Mouse (Mus musculus) thymus, postnatal 14 days (tissue): ENCODE measurements around the gene Arhgap5.

Experiments used
- DNase-seq: peaks from one replicate; pipeline ENCODE4 v3.0.0; 2021

Gene Arhgap5

GRCm38 (mm10) chr12:52503456-52504320, at the start of gene Arhgap5:
TSS of gene Arhgap5 (plus strand) at chr12:52503972.
- DNase-seq, result peak; percentile 82

GRCm38 (mm10) chr12:52464593-52464992, 39.2 kb upstream of the Arhgap5 start:
- DNase-seq, result no peak

GRCm38 (mm10) chr12:52471621-52472020, 32.2 kb upstream of the Arhgap5 start:
- no peak for DNase-seq

- DNase-seq, result no peak
Observed at GRCm38 (mm10) chr12:52473988-52474968, 29.5 kb upstream of the Arhgap5 start.

GRCm38 (mm10) chr12:52476036-52476435, 27.7 kb upstream of the Arhgap5 start:
- DNase-seq, result no peak

GRCm38 (mm10) chr12:52478611-52479010, 25.2 kb upstream of the Arhgap5 start:
- no peak for DNase-seq

- DNase-seq, result no peak
Observed at GRCm38 (mm10) chr12:52479323-52479722, 24.4 kb upstream of the Arhgap5 start.

GRCm38 (mm10) chr12:52480851-52481250, 22.9 kb upstream of the Arhgap5 start:
- DNase-seq, result peak; percentile 69

GRCm38 (mm10) chr12:52481969-52482550, 21.7 kb upstream of the Arhgap5 start:
- DNase-seq, result no peak

GRCm38 (mm10) chr12:52483219-52483618, 20.6 kb upstream of the Arhgap5 start:
- no peak for DNase-seq

GRCm38 (mm10) chr12:52488266-52488975, 15.4 kb upstream of the Arhgap5 start:
- no peak for DNase-seq

GRCm38 (mm10) chr12:52493281-52493681, 10.5 kb upstream of the Arhgap5 start:
- no peak for DNase-seq

GRCm38 (mm10) chr12:52497209-52497608, 6.6 kb upstream of the Arhgap5 start:
- DNase-seq, result no peak

- peak; percentile 58 for DNase-seq
Observed at GRCm38 (mm10) chr12:52500915-52501833, 2.6 kb upstream of the Arhgap5 start.

GRCm38 (mm10) chr12:52502161-52502560, 1.6 kb upstream of the Arhgap5 start:
- DNase-seq, result no peak

GRCm38 (mm10) chr12:52503131-52503455, 679 bp upstream of the Arhgap5 start:
- no peak for DNase-seq

- DNase-seq, result peak; percentile 66
Observed at GRCm38 (mm10) chr12:52504331-52505181, 784 bp downstream of the Arhgap5 start.

- DNase-seq, result no peak
Observed at GRCm38 (mm10) chr12:52524699-52525098, 20.9 kb downstream of the Arhgap5 start.

GRCm38 (mm10) chr12:52525486-52525885, 21.7 kb downstream of the Arhgap5 start:
- DNase-seq, result no peak

- no peak for DNase-seq
Observed at GRCm38 (mm10) chr12:52529740-52530139, 26.0 kb downstream of the Arhgap5 start.
